Comparison of ENCODE assay signal across 9 mouse cellular contexts in the genomic region with DNA sequence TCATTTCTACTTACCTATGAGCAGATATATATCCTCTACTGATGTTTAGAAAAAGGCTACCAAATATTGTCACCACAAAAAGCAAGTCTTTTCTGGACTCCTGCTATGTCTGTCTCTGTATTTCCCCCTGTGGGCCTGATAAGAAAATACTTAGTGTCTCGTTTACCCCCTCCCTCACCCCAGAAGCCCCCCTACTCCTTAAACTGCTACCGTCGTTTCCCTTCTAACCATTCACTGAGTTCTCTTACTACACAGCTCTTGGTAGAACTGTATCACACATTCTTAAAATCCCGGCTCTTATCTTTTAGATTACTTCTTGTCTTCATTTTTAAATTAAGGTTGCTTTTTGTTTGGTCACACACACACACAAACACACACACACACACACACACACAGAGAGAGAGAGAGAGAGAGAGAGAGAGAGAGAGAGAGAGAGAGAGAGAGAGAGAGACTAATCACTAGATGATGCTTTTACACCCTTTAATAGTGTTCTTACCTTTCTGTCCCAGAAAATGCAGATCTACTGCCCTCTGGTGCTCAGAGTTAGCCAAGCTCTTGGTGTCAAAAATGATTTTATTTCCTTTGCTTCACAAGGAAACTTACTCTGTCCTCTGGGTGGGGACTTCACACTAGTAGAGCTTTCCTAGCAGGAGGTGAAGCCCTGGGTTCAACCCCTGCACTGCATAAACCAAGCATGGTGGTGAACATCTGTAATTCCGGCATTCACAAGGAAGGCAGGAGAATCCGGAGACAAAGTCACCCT. TPM values are rescaled to one million over a fixed set of nuclear protein-coding genes. Genes with fewer than 3 reads are reported as not detected.
A peak's percentile ranks its signal among the peaks of the same experiment; 100 is the strongest.
DNase-seq lines count a peak whose midpoint lies in the region; ATAC-seq lines count a peak whose summit lies in the region.
"Had no signal": no experiment of that assay in that cellular context is flagged by ENCODE, and none has a peak within 500 bp of the region (broad histone marks: within the 10 kb centered on the region; RNA-seq: fewer than 3 reads in every experiment).

No protein-coding gene starts in this region.

- ATAC-seq in megakaryocyte-erythroid progenitor cell, adult 5-6 weeks (replicated peaks; ENCODE audit: low FRiP score, low TSS enrichment, poor library complexity, severe bottlenecking): peak; percentile 59; the same call in 1 of the 2 replicates

- intact Hi-C loops in gastrocnemius, postnatal 36 days (cut with DNase I): loop anchor here (1.0 kb wide), 1 partner anchor 115 kb away; no protein-coding TSS in a partner anchor

- peak; percentile 41 for DNase-seq in gastrocnemius, postnatal 10 days
- DNase-seq in gastrocnemius, postnatal 36 days: no peak
- peak; percentile 38 for DNase-seq in CD4-positive helper T cell, adult 2 months (ENCODE audit: low read depth, low spot score)
- peak; percentile 49 for DNase-seq in brain, embryonic 18.5 days (ENCODE audit: low read depth, low spot score)
- peak; percentile 69 for DNase-seq in forelimb bud, embryonic 11.5 days (ENCODE audit: low read depth, low spot score)
- peak; percentile 31 to 72 for DNase-seq in kidney, postnatal 36 days
- peak; percentile 14 for DNase-seq in skeletal muscle tissue, adult 2 months (ENCODE audit: low read depth, low spot score)

RNA-seq across cellular contexts. Expression of a gene that starts 7.1 kb away (rescaled TPM):
- total RNA-seq in gastrocnemius, postnatal 10 days (2021): under 1 TPM; 0.20 to 0.26 TPM
- total RNA-seq in gastrocnemius, postnatal 36 days (2021): under 1 TPM in 1 of 2 experiments, not detected in 1; 0.13 TPM
- not detected in 2 replicates for total RNA-seq in megakaryocyte-erythroid progenitor cell, adult 5-6 weeks (2014; fragmentation: Nextera tagmentation)
- total RNA-seq in megakaryocyte-erythroid progenitor cell, adult 5-6 weeks (2017): not detected in 2 replicates
- total RNA-seq: layer of hippocampus, postnatal 25 days had no signal

Comparison
In these comparisons a context has a peak if more than half of its experiments do, and no peak if none do; other contexts are left out.
1. DNase-seq: peak in gastrocnemius, postnatal 10 days (single experiment), CD4-positive helper T cell, adult 2 months (single experiment), brain, embryonic 18.5 days (single experiment), forelimb bud, embryonic 11.5 days (single experiment), kidney, postnatal 36 days (2 of 2) and skeletal muscle tissue, adult 2 months (single experiment); none in gastrocnemius, postnatal 36 days (0 of 2).